Mouse (Mus musculus): ENCODE data around the gene Nfkb2. TPM values are rescaled to one million over a fixed set of nuclear protein-coding genes. Genes with fewer than 3 reads are reported as not detected.

The Nfkb2 gene
- total and polyA plus RNA-seq, 2 experiments from 2014 or later = 6.6 to 26.9 TPM

DNA sequence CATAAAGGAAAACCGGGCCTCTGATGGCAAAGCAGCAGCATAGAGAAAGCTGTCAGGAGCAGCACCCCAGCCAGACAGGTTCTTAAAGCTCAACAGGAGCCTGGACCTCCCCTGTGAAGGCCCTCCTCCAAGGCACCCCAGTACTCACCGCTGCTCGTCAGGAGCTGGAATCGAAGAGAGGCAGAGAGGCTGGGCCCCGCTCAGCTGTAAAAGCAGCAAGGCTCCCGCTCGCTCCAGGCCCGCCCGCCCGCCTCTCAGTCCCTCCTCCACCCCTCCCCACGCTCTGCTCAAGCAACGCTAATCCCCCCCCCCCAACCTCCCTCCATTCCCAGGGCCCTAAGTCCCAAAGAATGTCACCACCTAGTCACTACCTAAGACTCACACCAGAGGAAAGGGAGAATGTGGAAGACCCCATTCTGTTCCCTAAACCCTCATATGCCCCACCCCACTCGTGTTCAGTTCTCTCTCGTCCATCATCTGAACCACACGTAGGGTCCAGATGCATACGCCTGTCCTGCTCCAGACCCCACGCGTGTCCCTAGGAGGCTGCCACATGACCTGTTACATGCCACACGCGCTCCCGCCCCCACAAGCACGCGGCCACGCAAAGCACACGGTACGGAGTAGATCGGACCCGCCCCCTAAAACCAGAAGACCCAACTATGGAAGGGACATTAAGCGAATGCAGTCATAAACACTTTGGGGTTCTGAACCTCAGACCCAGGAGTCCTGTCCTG is 22.1 kb downstream of the Nfkb2 start:
- Histone ChIP-seq H3K27ac (ENCODE audit: low read depth) (no peak overlapping the region), H3K9me3 (replicated peaks; ENCODE audit: control insufficient read depth, low read length) (no peaks in the 10 kb centered on the region), H3K4me2 (ENCODE audit: low read depth, low read length) (no peak overlapping the region), H3K9ac (replicated peaks; ENCODE audit: low read depth, low read length) (no peak overlapping the region), H3K36me3 (replicated peaks; ENCODE audit: control insufficient read depth, insufficient read depth, low read length) (peaks cover 8% of the 10 kb centered on the region), H3K27me3 (ENCODE audit: control insufficient read depth, insufficient read depth, low read length) (peaks cover 61% of the 10 kb centered on the region), H3K4me1 (ENCODE audit: control insufficient read depth, insufficient read depth) (peaks cover 10% of the 10 kb centered on the region), H3K4me3 (ENCODE audit: low read depth, low read length) (no peak overlapping the region)
- TF ChIP-seq EP300 (IDR thresholded peaks at IDR 0.05; ENCODE audit: low read depth) (no peak), CTCF (IDR thresholded peaks at IDR 0.05; ENCODE audit: low read depth) (no peak)
- DNase-seq (ENCODE audit: low spot score) (no peak), ATAC-seq (ENCODE audit: insufficient read depth, low read depth) (no peak)
- WGBS = 6% methylated on average over 25 of the region's 29 CpGs

DNA sequence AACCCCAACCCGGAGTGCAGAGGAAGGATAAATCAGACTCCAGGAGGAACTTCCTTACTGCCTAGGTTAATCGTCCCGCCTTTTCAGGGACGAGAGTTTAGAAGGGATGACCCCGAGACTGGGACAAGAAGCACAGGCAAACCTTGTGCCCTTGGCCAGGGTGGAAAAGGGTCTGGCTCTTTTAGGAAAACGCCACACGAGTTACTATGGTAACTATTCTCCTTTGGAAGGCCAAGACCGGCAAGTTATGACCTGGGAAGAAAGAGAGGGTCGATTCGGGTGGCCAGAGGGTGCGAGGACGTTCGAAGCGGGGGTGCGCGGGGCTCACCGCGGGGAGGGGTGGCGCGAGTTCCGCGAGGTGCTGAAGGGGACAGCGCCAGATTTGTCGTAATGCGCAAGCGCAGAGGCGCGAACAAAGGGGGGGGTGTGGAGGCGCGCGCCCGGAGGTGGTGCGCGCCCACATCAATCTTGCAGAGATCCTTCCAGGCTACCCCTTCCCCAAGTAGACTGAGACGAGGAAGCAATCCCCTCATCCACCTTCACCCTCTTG is 22.7 kb downstream of the Nfkb2 start, which contains the start of gene Psd:
TSS of gene Psd (minus strand) at position 401 of the 550 bp plus-strand sequence.
- DNase-seq (ENCODE audit: low spot score) (no peak), ATAC-seq (ENCODE audit: insufficient read depth, low read depth) (no peak)
- TF ChIP-seq EP300 (IDR thresholded peaks at IDR 0.05; ENCODE audit: low read depth) = no peak
- no peak for TF ChIP-seq CTCF (IDR thresholded peaks at IDR 0.05; ENCODE audit: low read depth)
- 1% methylated on average over 35 of the region's 35 CpGs for WGBS
- Histone ChIP-seq H3K27ac (ENCODE audit: low read depth) (peak within 1 kb of the TSS; percentile 82), H3K36me3 (replicated peaks; ENCODE audit: control insufficient read depth, insufficient read depth, low read length) (peaks cover 13% of the 10 kb centered on the region), H3K27me3 (ENCODE audit: control insufficient read depth, insufficient read depth, low read length) (peaks cover 55% of the 10 kb centered on the region), H3K9me3 (replicated peaks; ENCODE audit: control insufficient read depth, low read length) (no peaks in the 10 kb centered on the region), H3K4me3 (ENCODE audit: low read depth, low read length) (peak within 1 kb of the TSS; percentile 63), H3K9ac (replicated peaks; ENCODE audit: low read depth, low read length) (peak within 1 kb of the TSS; percentile 47), H3K4me2 (ENCODE audit: low read depth, low read length) (peak within 1 kb of the TSS; percentile 90), H3K4me1 (ENCODE audit: control insufficient read depth, insufficient read depth) (peaks cover 10% of the 10 kb centered on the region)

DNA sequence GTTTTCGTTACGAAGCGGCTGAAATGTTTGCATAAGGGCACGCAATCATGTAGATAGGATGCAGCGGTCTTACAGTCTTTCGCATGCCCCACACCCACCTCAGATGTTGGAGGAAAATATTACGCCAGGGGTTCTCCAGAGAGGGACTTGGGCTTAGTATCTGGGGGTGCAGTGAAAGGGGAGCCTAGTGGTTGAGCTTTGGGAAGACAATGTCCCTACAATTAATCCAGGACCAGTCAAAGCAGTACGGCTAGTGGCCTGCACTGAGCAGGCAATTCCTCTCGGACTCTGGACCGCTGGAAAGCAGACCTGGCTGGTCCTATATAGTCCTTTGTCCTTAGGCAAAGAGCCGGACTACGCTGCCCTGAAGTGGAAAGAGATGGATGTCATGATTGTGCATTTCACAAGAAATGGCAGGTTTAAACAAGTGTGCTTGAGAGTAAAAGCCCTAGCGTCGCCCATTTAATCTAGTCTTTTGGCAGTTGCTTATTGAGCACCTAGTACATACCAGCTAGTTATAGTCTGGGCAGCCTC is 23.5 kb downstream of the Nfkb2 start:
- Histone ChIP-seq H3K9me3 (replicated peaks; ENCODE audit: control insufficient read depth, low read length) (no peaks in the 10 kb centered on the region), H3K4me1 (ENCODE audit: control insufficient read depth, insufficient read depth) (peaks cover 10% of the 10 kb centered on the region), H3K27me3 (ENCODE audit: control insufficient read depth, insufficient read depth, low read length) (peaks cover 47% of the 10 kb centered on the region), H3K9ac (replicated peaks; ENCODE audit: low read depth, low read length) (peak overlapping the region; percentile 47), H3K36me3 (replicated peaks; ENCODE audit: control insufficient read depth, insufficient read depth, low read length) (peaks cover 20% of the 10 kb centered on the region), H3K27ac (ENCODE audit: low read depth) (peak overlapping the region; percentile 82; the same call in 1 of the 2 replicates), H3K4me3 (ENCODE audit: low read depth, low read length) (peak overlapping the region; percentile 63), H3K4me2 (ENCODE audit: low read depth, low read length) (peak overlapping the region; percentile 90)
- DNase-seq (ENCODE audit: low spot score) (no peak), ATAC-seq (ENCODE audit: insufficient read depth, low read depth) (no peak)
- 30% methylated on average over 14 of the region's 14 CpGs for WGBS
- TF ChIP-seq EP300 (IDR thresholded peaks at IDR 0.05; ENCODE audit: low read depth) (no peak), CTCF (IDR thresholded peaks at IDR 0.05; ENCODE audit: low read depth) (no peak)

DNA sequence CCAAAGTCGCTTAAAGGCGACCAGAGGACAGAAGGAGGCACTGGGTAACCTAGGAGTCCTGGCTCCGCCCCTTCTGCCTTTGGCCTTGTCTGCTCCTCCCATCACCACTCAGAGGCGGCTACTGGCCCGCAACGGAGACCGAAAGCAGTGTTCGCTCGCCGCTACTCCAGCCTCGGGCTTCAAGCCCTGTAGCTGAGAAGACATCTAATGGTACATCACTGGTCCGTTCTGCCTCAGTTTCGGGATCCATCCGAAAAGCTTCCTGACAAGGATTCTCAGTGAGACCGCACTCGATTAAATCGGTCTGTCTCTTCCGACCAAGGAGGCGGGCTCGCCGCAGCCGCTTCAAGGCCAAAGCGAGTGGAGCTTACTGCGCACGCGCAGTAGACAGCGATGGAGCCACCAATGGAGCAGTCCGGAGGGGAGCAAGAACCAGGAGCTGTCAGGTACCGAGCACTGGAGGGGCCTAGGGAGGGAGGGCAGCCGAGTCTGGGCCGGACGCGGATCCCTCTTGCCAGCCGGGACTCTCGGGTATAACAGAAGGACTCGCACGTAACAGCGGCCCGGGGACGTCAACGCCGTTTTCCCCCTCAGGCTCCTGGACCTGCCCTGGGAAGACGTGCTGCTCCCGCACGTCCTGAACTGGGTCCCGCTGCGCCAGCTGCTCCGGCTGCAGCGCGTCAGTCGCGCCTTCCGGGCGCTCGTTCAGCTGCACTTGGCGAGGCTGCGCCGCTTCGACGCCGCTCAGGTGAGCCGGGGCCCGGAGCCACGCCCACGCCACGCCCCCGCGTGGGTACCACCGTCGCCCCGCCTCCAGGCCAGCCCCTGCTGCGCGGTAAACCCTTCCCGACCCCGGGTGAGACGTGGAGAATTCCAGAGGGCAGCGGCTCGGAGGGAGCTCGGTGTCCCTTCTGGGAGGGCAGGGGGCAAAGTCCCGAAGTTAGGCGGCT is 24.2 kb downstream of the Nfkb2 start, which contains the start of gene Fbxl15:
TSS of gene Fbxl15 (plus strand) at position 104 of the 950 bp plus-strand sequence.
- DNase-seq (ENCODE audit: low spot score) (peak; percentile 95), ATAC-seq (ENCODE audit: insufficient read depth, low read depth) (peak; percentile 89)
- H3K4me2 ChIP-seq (ENCODE audit: low read depth, low read length) = peak within 1 kb of the TSS; percentile 90
- H3K9me3 ChIP-seq (replicated peaks; ENCODE audit: control insufficient read depth, low read length) = no peaks in the 10 kb centered on the region
- TF ChIP-seq EP300 (IDR thresholded peaks at IDR 0.05; ENCODE audit: low read depth) (no peak), CTCF (IDR thresholded peaks at IDR 0.05; ENCODE audit: low read depth) (no peak)
- H3K4me1 ChIP-seq (ENCODE audit: control insufficient read depth, insufficient read depth) = peaks cover 10% of the 10 kb centered on the region
- WGBS = under 1% methylated on average over 74 of the region's 81 CpGs
- H3K27ac ChIP-seq (ENCODE audit: low read depth) = peak within 1 kb of the TSS; percentile 82
- peaks cover 20% of the 10 kb centered on the region for H3K36me3 ChIP-seq (replicated peaks; ENCODE audit: control insufficient read depth, insufficient read depth, low read length)
- H3K4me3 ChIP-seq (ENCODE audit: low read depth, low read length) = peak within 1 kb of the TSS; percentile 63
- peak within 1 kb of the TSS; percentile 47 for H3K9ac ChIP-seq (replicated peaks; ENCODE audit: low read depth, low read length)
- H3K27me3 ChIP-seq (ENCODE audit: control insufficient read depth, insufficient read depth, low read length) = peaks cover 40% of the 10 kb centered on the region

Data from heart, postnatal 0 days (tissue).